Mouse (Mus musculus): ENCODE data around the gene Eif5a.

DNA sequence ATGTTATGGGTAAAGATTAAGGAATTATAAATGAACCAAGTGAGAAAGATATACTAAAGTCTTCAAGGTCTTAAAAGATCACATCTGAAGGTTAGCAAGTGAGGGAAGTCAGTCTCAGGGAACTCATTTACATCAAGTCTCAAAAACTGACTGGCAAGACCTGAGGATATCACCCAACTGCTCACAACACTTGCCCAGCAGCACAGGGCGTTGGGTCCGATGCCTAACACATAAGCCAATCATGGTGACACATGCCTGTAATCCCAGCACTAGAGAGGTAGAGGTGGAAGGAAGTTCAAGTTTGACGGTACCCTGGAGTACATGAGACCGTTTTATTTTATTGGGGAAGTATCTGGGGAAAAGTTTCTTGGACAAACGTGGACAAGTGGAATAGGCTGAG is 3.6 kb downstream of the Eif5a start:
- TF ChIP-seq CTCF (IDR thresholded peaks at IDR 0.05; ENCODE audit: extremely low read depth, insufficient read length, insufficient replicate concordance, low read depth, low read length) (no peak), POLR2A (IDR thresholded peaks at IDR 0.05; ENCODE audit: low read depth, low read length) (no peak)

All from small intestine, adult 2 months (tissue).